Mouse (Mus musculus) left cerebral cortex, postnatal 25 days (tissue): ENCODE data around the gene Atp5d. TPM values are rescaled to one million over a fixed set of nuclear protein-coding genes. Genes with fewer than 3 reads are reported as not detected.
"Not testable (repeated sequence)": the region's sequence is repeated elsewhere in the genome, so short reads cannot be mapped to it uniquely, and the experiment has no call there.

Experiments
- DNase-seq, 2 experiments: peaks; one replicate each; pipeline ENCODE4 v3.0.0; 2022; ENCODE audit warnings: low spot score in 2 of 2, mixed read lengths in 1 of 2
- intact Hi-C: fragments of 180-260 bp; cut with DNase I; formaldehyde crosslinking; loops from one replicate; pipeline ENCODE4 v1.15.1; 2025
- total RNA-seq, 2 experiments: library from RNA; stranded (reverse); gene quantifications; 2 replicates each; pipeline ENCODE4 v1.2.3; 2021

Atp5d gene
- total RNA-seq, 2 experiments from 2014 or later, result 372 to 381 TPM

GRCm38 (mm10) chr10:80160455-80161371 is 22.3 kb downstream of the Atp5d start:
- no peak for DNase-seq
- intact Hi-C loops, result no loop called here

GRCm38 (mm10) chr10:80161522-80162242 is 23.2 kb downstream of the Atp5d start:
- intact Hi-C loops, result no loop called here
- DNase-seq, result no peak

- DNase-seq, result no peak
Observed at GRCm38 (mm10) chr10:80162243-80162608, 23.8 kb downstream of the Atp5d start.

GRCm38 (mm10) chr10:80162716-80163299 is 24.4 kb downstream of the Atp5d start:
- intact Hi-C loops, result no loop called here
- no peak for DNase-seq

More at GRCm38 (mm10) chr10:80162243-80162608, 23.8 kb downstream of the Atp5d start:
- intact Hi-C loops, result no loop called here

- peak in 1 of 2 experiments; percentile 60 for DNase-seq
- intact Hi-C loops, result no loop called here
Observed at GRCm38 (mm10) chr10:80163721-80164120, 25.3 kb downstream of the Atp5d start.

GRCm38 (mm10) chr10:80164161-80164997 is 25.9 kb downstream of the Atp5d start:
- intact Hi-C loops, result no loop called here
- no peak for DNase-seq

GRCm38 (mm10) chr10:80164998-80165344 is 26.5 kb downstream of the Atp5d start:
- intact Hi-C loops, result loop anchor here (1.0 kb wide), 2 partner anchors 17 to 23 kb away; partner anchors contain the start of gene Midn

GRCm38 (mm10) chr10:80165392-80166128 is 27.1 kb downstream of the Atp5d start, which contains the start of gene Cirbp:
Cirbp (plus strand) TSS chr10:80165985.
- peak in 1 of 2 experiments; percentile 92 for DNase-seq
- intact Hi-C loops, result loop anchor here (1.0 kb wide), 2 partner anchors 17 to 23 kb away; partner anchors contain the start of gene Midn

More at GRCm38 (mm10) chr10:80164998-80165344, 26.5 kb downstream of the Atp5d start:
- peak; percentile 95 to 98 for DNase-seq

- DNase-seq, intact Hi-C loops: not testable (repeated sequence)
Observed at GRCm38 (mm10) chr10:80166136-80166535, 27.7 kb downstream of the Atp5d start.

- intact Hi-C loops, result no loop called here
Observed at GRCm38 (mm10) chr10:80167460-80168037, 29.1 kb downstream of the Atp5d start.

GRCm38 (mm10) chr10:80168038-80168661 is 29.7 kb downstream of the Atp5d start:
- intact Hi-C loops, result no loop called here
- peak; percentile 92 to 95 for DNase-seq

More at GRCm38 (mm10) chr10:80167460-80168037, 29.1 kb downstream of the Atp5d start:
- peak; percentile 98 to 99 for DNase-seq

- intact Hi-C loops, result no loop called here
- DNase-seq, result no peak
Observed at GRCm38 (mm10) chr10:80169070-80169469, 30.6 kb downstream of the Atp5d start.

- intact Hi-C loops, result loop anchor here (10.0 kb wide), 1 partner anchor 205 kb away; no protein-coding TSS in a partner anchor
- DNase-seq, result no peak
Observed at GRCm38 (mm10) chr10:80169651-80170050, 31.2 kb downstream of the Atp5d start.

GRCm38 (mm10) chr10:80170052-80170451 is 31.6 kb downstream of the Atp5d start:
- no peak for DNase-seq
- intact Hi-C loops, result loop anchor here (10.0 kb wide), 1 partner anchor 205 kb away; no protein-coding TSS in a partner anchor

GRCm38 (mm10) chr10:80170601-80171021 is 32.2 kb downstream of the Atp5d start:
- intact Hi-C loops, result loop anchor here (10.0 kb wide), 1 partner anchor 204 kb away; no protein-coding TSS in a partner anchor
- DNase-seq, result no peak

- no peak for DNase-seq
- intact Hi-C loops, result loop anchor here (10.0 kb wide), 1 partner anchor 204 kb away; no protein-coding TSS in a partner anchor
Observed at GRCm38 (mm10) chr10:80171252-80171651, 32.8 kb downstream of the Atp5d start.
